Mouse (Mus musculus) forebrain, embryonic 15.5 days (tissue): ENCODE data around the gene Npb. TPM values are rescaled to one million over a fixed set of nuclear protein-coding genes. Genes with fewer than 3 reads are reported as not detected.
"Not testable (repeated sequence)": the region's sequence is repeated elsewhere in the genome, so short reads cannot be mapped to it uniquely, and the experiment has no call there.

Source experiments
- ATAC-seq: fragments of 200-750 bp; cut with Nextera tagmentation; replicated peaks from 2 replicates; pipeline ENCODE4 v1.8.0; 2017; ENCODE audit warnings: mild to moderate bottlenecking, moderate TSS enrichment, moderate library complexity
- H3K27ac ChIP-seq: fragments of 300-500 bp; sonication (generic); replicated peaks from 2 replicates; pipeline ENCODE4 v1.5.1; 2015; ENCODE audit warnings: mild to moderate bottlenecking, inconsistent platforms
- H3K27me3 ChIP-seq: fragments of 300-500 bp; sonication (generic); 2 replicates; pipeline ENCODE4 v1.6.1; 2015; ENCODE audit warnings: inconsistent platforms
- H3K36me3 ChIP-seq: fragments of 300-500 bp; sonication (generic); 2 replicates; pipeline ENCODE4 v1.6.1; 2015; ENCODE audit warnings: mild to moderate bottlenecking, inconsistent platforms
- H3K4me1 ChIP-seq: fragments of 300-500 bp; sonication (generic); 2 replicates; pipeline ENCODE4 v1.6.1; 2015; ENCODE audit warnings: inconsistent platforms
- H3K4me2 ChIP-seq: fragments of 300-500 bp; sonication (generic); replicated peaks from 2 replicates; pipeline ENCODE4 v1.6.1; 2015; ENCODE audit warnings: mild to moderate bottlenecking, inconsistent platforms
- H3K4me3 ChIP-seq: fragments of 300-500 bp; sonication (generic); 2 replicates; pipeline ENCODE4 v1.5.1; 2015; ENCODE audit warnings: mild to moderate bottlenecking, inconsistent platforms
- H3K9ac ChIP-seq: fragments of 300-500 bp; sonication (generic); replicated peaks from 2 replicates; pipeline ENCODE4 v1.6.1; 2015; ENCODE audit warnings: mild to moderate bottlenecking, inconsistent platforms
- H3K9me3 ChIP-seq: fragments of 300-500 bp; sonication (generic); 2 replicates; pipeline ENCODE4 v1.6.1; 2016; ENCODE audit warnings: inconsistent platforms
- WGBS: fragments of 180-500 bp; shearing (Covaris S2); methylation state at CpG from one replicate; pipeline ENCODE4 v1.1.7; 2015; ENCODE audit warnings: mixed read lengths; 5-methylcytosine and 5-hydroxymethylcytosine counted together
- polyA plus RNA-seq: library from polyadenylated mRNA; unstranded; fragments of >200 nt; fragmentation: Nextera tagmentation; extraction: Ambion mirVana; gene quantifications from 2 replicates; pipeline ENCODE4 v1.2.1, GENCODE M21; 2015

The Npb gene
- polyA plus RNA-seq, 1 experiment from 2014 or later: 0.65 TPM

DNA sequence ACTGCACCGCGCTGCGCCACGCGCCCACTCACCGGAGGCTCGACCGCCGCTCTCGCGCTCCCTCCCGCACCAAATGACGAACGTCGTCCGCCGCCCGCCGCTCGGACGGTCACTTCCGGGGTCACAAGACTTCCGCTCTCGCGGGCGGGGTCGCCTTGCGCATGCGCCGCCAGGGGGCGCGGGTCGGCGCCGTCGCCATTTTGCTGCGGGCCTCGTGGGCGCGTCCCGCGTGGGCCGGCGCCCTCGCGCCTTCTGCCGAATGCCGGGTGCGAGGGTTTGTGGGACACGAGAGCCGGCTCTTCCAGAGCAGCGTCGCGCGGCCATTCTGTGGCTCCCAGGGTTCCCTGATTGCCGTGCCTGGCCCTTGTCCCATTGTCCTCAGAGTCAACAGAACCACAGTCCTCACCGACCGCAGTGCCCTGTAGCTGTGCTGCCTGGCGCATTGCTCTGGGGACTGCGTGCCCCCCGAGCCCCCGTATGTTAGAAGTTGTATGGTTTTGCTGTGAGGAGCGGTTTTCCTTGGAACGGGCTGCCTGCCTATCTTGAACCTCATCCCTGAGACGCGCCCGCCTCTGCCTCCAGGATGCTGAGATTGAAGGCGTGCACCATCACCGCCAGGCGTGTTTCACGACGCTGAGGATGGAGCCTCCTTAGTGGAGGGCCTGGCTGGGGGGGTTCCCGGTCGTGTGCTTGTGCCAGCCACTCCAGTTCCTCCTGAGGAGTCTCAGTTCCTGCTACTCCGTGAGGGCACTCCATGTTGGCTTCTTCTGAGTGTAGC is 26.6 kb upstream of the Npb start, which contains the start of gene Arhgdia:
Gene Arhgdia (minus strand): TSS at position 135 of the 778 bp plus-strand sequence.
- H3K4me1 ChIP-seq: peaks cover 30% of the 10 kb centered on the region
- peak within 1 kb of the TSS; percentile 86 for H3K4me3 ChIP-seq
- H3K36me3 ChIP-seq: peaks cover 51% of the 10 kb centered on the region

DNA sequence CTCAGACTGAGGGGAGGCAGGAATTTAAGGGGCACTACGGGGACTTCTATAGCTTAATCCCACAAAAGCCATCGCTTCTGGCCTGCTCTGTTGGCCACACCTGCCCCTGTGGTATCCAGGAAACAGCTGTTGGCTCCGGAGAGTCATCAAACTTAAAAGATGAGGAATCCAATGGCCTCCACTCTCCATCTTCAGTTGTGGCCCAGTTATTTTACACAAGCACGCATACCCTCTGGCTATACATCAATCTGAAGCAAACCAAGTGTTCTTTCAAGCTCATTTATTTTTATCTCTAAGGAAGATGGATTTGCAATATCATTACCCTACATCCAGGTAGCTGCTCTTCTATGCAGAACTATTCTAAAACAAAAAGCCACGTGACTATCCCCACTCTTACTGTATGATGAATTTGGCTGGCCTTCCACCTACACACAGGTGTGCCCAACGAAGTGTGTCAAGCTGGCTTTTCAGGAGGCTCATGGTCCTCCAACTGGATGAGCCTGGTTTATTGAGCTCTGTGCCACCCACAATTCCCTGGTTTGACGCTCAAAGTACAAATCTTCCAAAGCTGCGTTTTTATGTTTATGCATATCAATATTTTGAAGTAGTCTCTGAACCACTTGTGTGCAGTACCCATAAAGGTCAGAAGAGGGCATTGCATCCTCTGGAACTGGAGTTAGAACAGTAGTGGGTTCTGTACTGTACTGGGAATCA is 25.9 kb upstream of the Npb start:
- Histone ChIP-seq H3K27ac (peak overlapping the region; percentile 96), H3K9ac (peak overlapping the region; percentile 84), H3K4me2 (peak overlapping the region; percentile 88), H3K4me3 (peak overlapping the region; percentile 86), H3K9me3 (no peaks in the 10 kb centered on the region), H3K27me3 (no peaks in the 10 kb centered on the region), H3K4me1 (peaks cover 30% of the 10 kb centered on the region), H3K36me3 (peaks cover 55% of the 10 kb centered on the region)
- no peak; the same call in 1 of the 2 replicates for ATAC-seq
- WGBS: 74% methylated on average over 8 of the region's 8 CpGs

More for the DNA sequence above, 26.6 kb upstream of the Npb start, which contains the start of gene Arhgdia:
- Histone ChIP-seq H3K4me2 (peak within 1 kb of the TSS; percentile 88), H3K27me3 (no peaks in the 10 kb centered on the region), H3K9me3 (no peaks in the 10 kb centered on the region), H3K9ac (peak within 1 kb of the TSS; percentile 84), H3K27ac (peak within 1 kb of the TSS; percentile 96)
- ATAC-seq: peak; percentile 68
- WGBS: 5% methylated on average over 64 of the region's 75 CpGs

GRCm38 (mm10) chr11:120582982-120583293 is 25.3 kb upstream of the Npb start:
- not testable (repeated sequence) for H3K27ac ChIP-seq, ATAC-seq, H3K9me3 ChIP-seq, H3K4me2 ChIP-seq, H3K9ac ChIP-seq, H3K27me3 ChIP-seq, H3K4me3 ChIP-seq
- Histone ChIP-seq H3K36me3 (peaks cover 55% of the 10 kb centered on the region), H3K4me1 (peaks cover 30% of the 10 kb centered on the region)
- WGBS: 92% methylated on average over 2 of the region's 2 CpGs

DNA sequence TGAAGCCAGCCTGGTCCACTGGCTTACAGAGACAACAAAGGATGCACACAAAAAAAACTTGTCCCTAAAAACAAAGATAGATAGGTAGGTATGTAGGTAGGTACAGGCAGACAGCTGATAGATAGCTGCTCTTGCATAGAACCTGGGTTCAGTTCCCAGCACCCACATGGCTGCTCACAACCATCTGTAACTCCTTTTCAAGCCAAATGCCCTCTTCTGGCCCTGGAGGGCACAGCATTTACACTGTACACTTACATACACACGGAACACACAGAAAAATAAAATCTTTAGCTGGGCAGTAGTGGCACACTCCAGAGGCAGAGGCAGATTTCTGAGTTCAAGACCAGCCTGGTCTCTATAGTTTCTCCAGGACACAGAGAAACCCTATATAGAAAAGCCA is 24.3 kb upstream of the Npb start:
- Histone ChIP-seq H3K9me3 (no peaks in the 10 kb centered on the region), H3K36me3 (peaks cover 54% of the 10 kb centered on the region), H3K27ac (no peak overlapping the region), H3K4me2 (no peak overlapping the region), H3K4me1 (peaks cover 28% of the 10 kb centered on the region), H3K4me3 (no peak overlapping the region), H3K9ac (no peak overlapping the region), H3K27me3 (no peaks in the 10 kb centered on the region)
- WGBS: 97% methylated on average over 1 of the region's 1 CpGs
- ATAC-seq: no peak

DNA sequence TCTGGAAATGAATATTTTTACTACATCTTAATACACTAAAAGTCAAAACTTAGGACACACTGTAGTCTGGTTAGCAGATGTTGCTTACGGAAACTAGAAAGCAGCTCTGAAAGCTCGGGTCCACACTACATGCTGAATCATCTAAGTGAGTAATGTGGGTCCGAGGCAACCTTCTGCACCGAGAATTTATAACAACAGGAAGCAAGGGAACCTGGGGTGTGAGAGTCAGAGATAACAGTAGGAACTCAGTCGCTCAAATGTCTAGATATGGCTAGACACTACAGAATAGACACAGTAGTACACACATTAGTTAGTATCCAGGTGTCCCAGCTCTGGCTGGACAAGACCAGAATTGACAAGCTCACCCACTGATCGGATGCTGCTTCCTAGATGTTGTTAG is 19.7 kb upstream of the Npb start:
- Histone ChIP-seq H3K27ac (no peak overlapping the region), H3K9ac (no peak overlapping the region), H3K4me1 (no peaks in the 10 kb centered on the region), H3K27me3 (no peaks in the 10 kb centered on the region), H3K4me3 (no peak overlapping the region), H3K36me3 (peaks cover 90% of the 10 kb centered on the region), H3K4me2 (no peak overlapping the region), H3K9me3 (no peaks in the 10 kb centered on the region)
- WGBS: 97% methylated on average over 6 of the region's 6 CpGs
- no peak for ATAC-seq

DNA sequence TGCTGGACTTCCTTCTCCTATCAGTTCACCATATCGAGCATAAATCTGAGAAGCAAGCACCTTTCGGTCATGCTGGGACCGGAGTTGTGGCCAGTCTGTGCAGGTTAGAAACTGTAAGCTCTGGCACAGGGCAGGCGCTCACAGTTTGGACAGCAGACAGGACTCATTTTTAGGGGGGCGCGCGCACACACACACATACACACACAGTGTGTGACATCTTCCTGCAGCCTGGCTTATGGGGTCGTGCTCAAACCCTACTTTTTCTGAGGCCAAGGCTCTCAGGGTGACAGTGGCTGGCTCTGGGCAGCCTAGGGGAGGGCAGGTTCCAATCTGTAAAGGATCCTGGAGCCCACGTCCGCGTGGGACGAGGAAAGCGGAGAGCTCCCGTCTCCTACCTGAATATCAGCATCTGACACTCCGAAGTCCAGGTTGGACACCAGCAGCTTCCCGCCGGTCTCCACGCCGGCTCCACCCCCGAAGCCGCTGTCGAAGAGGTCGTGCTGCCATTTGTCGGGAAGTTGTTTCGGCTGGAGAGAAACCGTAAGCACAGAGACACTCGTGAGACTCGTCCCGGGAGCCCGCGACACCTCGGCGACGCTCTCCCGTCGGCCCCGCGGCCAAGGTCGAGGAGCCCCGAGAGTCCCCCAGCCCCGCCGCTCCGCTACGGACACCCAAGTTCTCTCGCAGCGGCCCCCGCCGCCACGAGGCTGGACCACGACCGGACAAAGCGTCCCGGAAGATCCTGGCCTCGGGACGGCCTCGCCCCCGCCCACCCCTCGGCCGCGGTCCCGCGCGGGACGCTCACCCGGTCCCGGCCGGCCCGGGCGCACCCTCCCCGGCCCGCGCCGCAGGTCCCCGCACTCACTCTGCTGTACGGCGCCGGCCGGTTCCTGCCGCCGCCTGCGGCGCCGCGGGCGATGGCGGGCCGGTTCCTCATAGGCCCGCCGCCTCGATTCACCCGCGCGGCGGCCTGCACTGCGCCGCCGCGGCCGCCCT is 10.7 kb upstream of the Npb start:
- Histone ChIP-seq H3K4me1 (peaks cover 31% of the 10 kb centered on the region), H3K27me3 (no peaks in the 10 kb centered on the region), H3K4me2 (peak overlapping the region; percentile 87), H3K9ac (peak overlapping the region; percentile 98), H3K9me3 (no peaks in the 10 kb centered on the region), H3K36me3 (peaks cover 45% of the 10 kb centered on the region), H3K27ac (peak overlapping the region; percentile 90), H3K4me3 (peak overlapping the region; percentile 99)
- WGBS: 3% methylated on average over 93 of the region's 99 CpGs
- peak; percentile 67 for ATAC-seq

- H3K9ac ChIP-seq: peak within 1 kb of the TSS; percentile 98
- H3K27me3 ChIP-seq: no peaks in the 10 kb centered on the region
- peaks cover 44% of the 10 kb centered on the region for H3K36me3 ChIP-seq
- WGBS: under 1% methylated on average over 87 of the region's 88 CpGs
- H3K4me1 ChIP-seq: peaks cover 31% of the 10 kb centered on the region
- H3K9me3 ChIP-seq: no peaks in the 10 kb centered on the region
- peak; percentile 98 for ATAC-seq
- H3K4me3 ChIP-seq: peak within 1 kb of the TSS; percentile 99
- H3K27ac ChIP-seq: peak within 1 kb of the TSS; percentile 90
- H3K4me2 ChIP-seq: peak within 1 kb of the TSS; percentile 87
Measured at GRCm38 (mm10) chr11:120598283-120598989, 9.8 kb upstream of the Npb start, which contains the start of the genes Alyref and Anapc11. TSS of gene Alyref (minus strand) at chr11:120598365. TSS of gene Anapc11 (plus strand) at chr11:120598421.

- Histone ChIP-seq H3K27me3 (no peaks in the 10 kb centered on the region), H3K9ac (peak overlapping the region; percentile 60), H3K4me2 (peak overlapping the region; percentile 87), H3K27ac (peak overlapping the region; percentile 90), H3K36me3 (peaks cover 43% of the 10 kb centered on the region), H3K4me3 (peak overlapping the region; percentile 99), H3K4me1 (peaks cover 31% of the 10 kb centered on the region), H3K9me3 (no peaks in the 10 kb centered on the region)
- peak; percentile 10; the same call in 1 of the 2 replicates for ATAC-seq
- 48% methylated on average over 17 of the region's 17 CpGs for WGBS
Measured at GRCm38 (mm10) chr11:120598990-120599549, 9.2 kb upstream of the Npb start.

- Histone ChIP-seq H3K9me3 (no peaks in the 10 kb centered on the region), H3K4me2 (no peak overlapping the region), H3K36me3 (peaks cover 42% of the 10 kb centered on the region), H3K4me1 (peaks cover 31% of the 10 kb centered on the region), H3K27me3 (no peaks in the 10 kb centered on the region), H3K4me3 (no peak overlapping the region), H3K27ac (no peak overlapping the region), H3K9ac (no peak overlapping the region)
- WGBS: 98% methylated on average over 3 of the region's 3 CpGs
- no peak for ATAC-seq
Measured at GRCm38 (mm10) chr11:120600716-120601115, 7.6 kb upstream of the Npb start.

GRCm38 (mm10) chr11:120603545-120603944 is 4.7 kb upstream of the Npb start:
- ATAC-seq: no peak
- no peak overlapping the region for H3K4me3 ChIP-seq
- H3K27ac ChIP-seq: no peak overlapping the region
- peaks cover 18% of the 10 kb centered on the region for H3K4me1 ChIP-seq
- 84% methylated on average over 2 of the region's 2 CpGs for WGBS
- no peak overlapping the region for H3K9ac ChIP-seq
- H3K9me3 ChIP-seq: no peaks in the 10 kb centered on the region
- H3K36me3 ChIP-seq: peaks cover 46% of the 10 kb centered on the region
- peaks cover 3% of the 10 kb centered on the region; the same call in 1 of the 2 replicates for H3K27me3 ChIP-seq
- no peak overlapping the region for H3K4me2 ChIP-seq

DNA sequence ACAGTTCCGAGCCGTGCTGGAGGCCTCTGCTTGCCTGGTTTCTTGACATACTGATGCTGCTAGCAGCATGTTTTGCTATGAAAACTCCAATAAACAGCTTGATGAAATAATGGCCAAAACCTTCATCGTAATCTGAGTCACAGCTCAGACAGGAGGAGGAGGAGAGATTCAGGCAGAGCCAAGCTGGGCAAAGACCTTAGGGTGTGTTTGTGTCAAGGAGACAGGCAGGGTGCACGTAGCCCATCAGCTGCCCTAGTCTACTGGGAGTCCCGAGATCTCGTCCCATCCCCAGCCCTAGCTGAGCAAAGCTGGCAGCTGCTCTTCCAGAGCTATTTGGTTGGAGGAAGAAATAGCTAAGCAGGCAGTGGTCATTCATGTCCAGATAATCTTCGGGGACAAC is 2.6 kb upstream of the Npb start:
- no peak for ATAC-seq
- peaks cover 5% of the 10 kb centered on the region; the same call in 1 of the 2 replicates for H3K27me3 ChIP-seq
- peaks cover 54% of the 10 kb centered on the region for H3K36me3 ChIP-seq
- no peak overlapping the region for H3K9ac ChIP-seq
- no peaks in the 10 kb centered on the region for H3K9me3 ChIP-seq
- H3K4me2 ChIP-seq: no peak overlapping the region
- no peak overlapping the region for H3K27ac ChIP-seq
- 90% methylated on average over 7 of the region's 7 CpGs for WGBS
- peaks cover 8% of the 10 kb centered on the region for H3K4me1 ChIP-seq
- H3K4me3 ChIP-seq: no peak overlapping the region
